Mouse (Mus musculus) E14TG2a.4 (cell line): ENCODE measurements around the gene Uxs1.

Experiments
- H3K27me3 ChIP-seq: 2 replicates; pipeline ENCODE4 v1.6.1; 2014; ENCODE audit warnings: low read length, control low read depth; ENCODE audit not compliant: insufficient read depth
- H3K36me3 ChIP-seq: 2 replicates; pipeline ENCODE4 v1.6.1; 2014; ENCODE audit warnings: low read length, control low read depth; ENCODE audit not compliant: insufficient read depth
- H3K4me1 ChIP-seq: replicated peaks from 2 replicates; pipeline ENCODE4 v1.6.1; 2014; ENCODE audit warnings: low read depth, low read length, control low read depth
- H3K4me3 ChIP-seq: replicated peaks from 2 replicates; pipeline ENCODE4 v1.5.1; 2014; ENCODE audit warnings: mild to moderate bottlenecking, low read length
- H3K9me3 ChIP-seq: 2 replicates; pipeline ENCODE4 v1.6.1; 2014; ENCODE audit warnings: low read length, control low read depth
- CTCF ChIP-seq: conservative IDR thresholded peaks from 2 replicates; pipeline ENCODE4 v1.5.1; 2014; ENCODE audit warnings: low read length
- NANOG ChIP-seq: IDR thresholded peaks from 2 replicates; pipeline ENCODE4 v1.6.1; 2014; ENCODE audit warnings: borderline replicate concordance, low read length, mixed read lengths
- POU5F1 ChIP-seq: IDR thresholded peaks from 2 replicates; pipeline ENCODE4 v1.6.1; 2014; ENCODE audit warnings: low read length, borderline replicate concordance

Gene Uxs1

GRCm38 (mm10) chr1:43827763-43828194 lies at the start of gene Uxs1:
Gene Uxs1 (minus strand): TSS chr1:43827800.
- Histone ChIP-seq H3K27me3 (no peaks in the 10 kb centered on the region), H3K36me3 (peaks cover 7% of the 10 kb centered on the region), H3K4me1 (peaks cover 25% of the 10 kb centered on the region), H3K9me3 (no peaks in the 10 kb centered on the region), H3K4me3 (peak within 1 kb of the TSS; percentile 98)
- TF ChIP-seq NANOG (no peak), POU5F1 (no peak), CTCF (no peak)

DNA sequence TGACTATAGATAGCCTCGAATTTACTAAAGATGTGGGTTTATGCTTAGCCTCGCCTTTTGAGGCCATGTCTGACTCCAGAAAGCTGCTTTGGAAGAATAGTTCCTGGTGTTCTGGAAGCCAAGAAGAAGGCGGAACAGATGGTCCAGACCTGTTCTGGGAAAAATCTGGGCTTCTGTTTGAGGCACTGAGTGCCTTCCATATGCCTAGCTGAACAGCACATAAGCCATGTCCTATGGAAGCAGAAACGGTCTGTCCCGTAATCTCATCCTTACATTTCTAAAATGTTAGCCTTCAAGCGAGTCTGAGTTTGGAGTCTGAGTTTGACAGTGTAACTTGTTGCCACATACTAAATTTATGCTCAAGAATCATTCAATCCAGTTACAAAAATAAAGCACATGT lies 49.6 kb upstream of the Uxs1 start:
- Histone ChIP-seq H3K27me3 (no peaks in the 10 kb centered on the region), H3K4me1 (peaks cover 7% of the 10 kb centered on the region), H3K36me3 (no peaks in the 10 kb centered on the region), H3K4me3 (no peak overlapping the region), H3K9me3 (no peaks in the 10 kb centered on the region)
- no peak for TF ChIP-seq CTCF
- TF ChIP-seq NANOG: no peak
- TF ChIP-seq POU5F1: no peak

DNA sequence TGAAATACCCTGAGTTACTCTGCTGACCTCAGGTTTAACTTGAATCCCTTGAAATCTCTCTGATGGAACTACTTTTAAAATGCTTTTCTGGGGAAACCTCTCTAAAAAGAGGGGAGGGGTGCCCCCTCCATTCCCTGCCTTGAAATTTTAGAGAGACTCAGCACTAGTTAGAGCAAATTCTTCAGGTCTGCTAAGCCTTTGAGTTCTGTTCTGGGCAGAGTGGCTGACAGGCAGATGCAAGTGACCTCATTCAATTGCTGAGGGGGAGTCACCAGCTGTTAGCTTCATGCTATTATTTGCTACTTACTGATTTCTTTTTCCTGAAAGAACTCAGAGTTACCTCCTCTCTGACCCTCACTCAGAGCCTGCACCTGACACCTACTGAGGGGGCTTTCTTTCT lies 43.5 kb upstream of the Uxs1 start:
- Histone ChIP-seq H3K4me3 (no peak overlapping the region), H3K27me3 (peaks cover 5% of the 10 kb centered on the region; the same call in 1 of the 2 replicates), H3K9me3 (no peaks in the 10 kb centered on the region), H3K36me3 (no peaks in the 10 kb centered on the region), H3K4me1 (no peaks in the 10 kb centered on the region)
- TF ChIP-seq POU5F1: no peak
- no peak for TF ChIP-seq CTCF
- TF ChIP-seq NANOG: no peak

- no peaks in the 10 kb centered on the region for H3K9me3 ChIP-seq
- no peaks in the 10 kb centered on the region for H3K36me3 ChIP-seq
- H3K4me3 ChIP-seq: no peak overlapping the region
- H3K27me3 ChIP-seq: peaks cover 5% of the 10 kb centered on the region; the same call in 1 of the 2 replicates
- no peaks in the 10 kb centered on the region for H3K4me1 ChIP-seq
- TF ChIP-seq NANOG (no peak), CTCF (no peak), POU5F1 (no peak)
Measured at GRCm38 (mm10) chr1:43868510-43868909, 40.9 kb upstream of the Uxs1 start.

- Histone ChIP-seq H3K4me3 (no peak overlapping the region), H3K9me3 (no peaks in the 10 kb centered on the region), H3K36me3 (no peaks in the 10 kb centered on the region), H3K4me1 (no peaks in the 10 kb centered on the region), H3K27me3 (no peaks in the 10 kb centered on the region)
- no peak for TF ChIP-seq NANOG
- TF ChIP-seq CTCF: no peak
- TF ChIP-seq POU5F1: no peak
Measured at GRCm38 (mm10) chr1:43864758-43865157, 37.2 kb upstream of the Uxs1 start.

DNA sequence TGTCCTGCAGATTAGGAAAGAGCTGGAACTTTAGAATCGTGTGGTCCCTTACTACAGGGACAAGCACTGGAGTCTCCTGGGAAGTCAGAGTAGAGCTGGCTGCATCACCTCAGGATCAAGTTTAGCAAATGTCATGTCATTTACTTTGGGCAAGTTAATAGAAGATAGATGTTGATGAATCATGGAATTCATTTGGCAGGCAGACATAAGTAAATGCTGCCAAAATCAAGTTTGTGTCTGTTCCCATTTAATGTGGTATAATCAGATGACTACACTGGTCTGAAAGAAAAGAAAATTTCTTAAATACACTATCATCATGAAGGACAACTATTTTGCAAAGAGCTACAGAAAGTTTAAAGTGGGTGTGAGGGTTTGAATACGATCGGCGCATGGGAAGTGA lies 35.0 kb upstream of the Uxs1 start:
- no peak for TF ChIP-seq CTCF
- no peak for TF ChIP-seq POU5F1
- no peak for TF ChIP-seq NANOG
- Histone ChIP-seq H3K9me3 (peaks cover 13% of the 10 kb centered on the region), H3K4me1 (no peaks in the 10 kb centered on the region), H3K36me3 (no peaks in the 10 kb centered on the region), H3K27me3 (no peaks in the 10 kb centered on the region), H3K4me3 (no peak overlapping the region)

- H3K36me3 ChIP-seq: no peaks in the 10 kb centered on the region
- peaks cover 6% of the 10 kb centered on the region; the same call in 1 of the 2 replicates for H3K4me1 ChIP-seq
- peaks cover 20% of the 10 kb centered on the region for H3K9me3 ChIP-seq
- TF ChIP-seq CTCF: no peak
- TF ChIP-seq NANOG: no peak
- no peak for TF ChIP-seq POU5F1
- no peaks in the 10 kb centered on the region for H3K27me3 ChIP-seq
- H3K4me3 ChIP-seq: no peak overlapping the region
Measured at GRCm38 (mm10) chr1:43858988-43859387, 31.4 kb upstream of the Uxs1 start.

DNA sequence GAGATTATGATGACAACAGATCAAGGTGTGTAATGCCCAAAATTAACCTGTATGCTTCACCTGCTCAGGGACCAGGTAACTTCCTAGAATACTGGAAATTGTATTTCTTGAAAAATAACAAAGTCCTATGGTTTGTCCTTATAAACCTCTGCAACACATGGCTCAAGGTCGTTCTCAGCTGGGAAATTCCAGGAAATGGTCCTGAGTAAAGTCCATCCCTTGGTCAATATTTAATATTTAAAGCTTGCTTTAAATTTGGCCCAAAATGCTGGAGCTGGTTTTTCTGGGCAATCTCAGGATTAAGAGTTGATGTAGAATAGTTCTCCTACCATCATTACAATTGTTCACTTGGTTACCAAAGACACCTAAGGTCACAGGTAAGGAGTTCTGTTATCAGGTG lies 30.1 kb upstream of the Uxs1 start:
- no peak for TF ChIP-seq NANOG
- TF ChIP-seq POU5F1: no peak
- TF ChIP-seq CTCF: no peak
- no peak overlapping the region for H3K4me3 ChIP-seq
- peaks cover 20% of the 10 kb centered on the region for H3K9me3 ChIP-seq
- H3K4me1 ChIP-seq: peaks cover 6% of the 10 kb centered on the region; the same call in 1 of the 2 replicates
- no peaks in the 10 kb centered on the region for H3K36me3 ChIP-seq
- no peaks in the 10 kb centered on the region for H3K27me3 ChIP-seq

- Histone ChIP-seq H3K4me1 (peaks cover 6% of the 10 kb centered on the region; the same call in 1 of the 2 replicates), H3K36me3 (no peaks in the 10 kb centered on the region), H3K27me3 (no peaks in the 10 kb centered on the region), H3K9me3 (peaks cover 20% of the 10 kb centered on the region), H3K4me3 (no peak overlapping the region)
- TF ChIP-seq NANOG (no peak), POU5F1 (no peak), CTCF (no peak)
Measured at GRCm38 (mm10) chr1:43855591-43855990, 28.0 kb upstream of the Uxs1 start.
